8 mouse cellular contexts compared by ENCODE assay signal in the genomic region with DNA sequence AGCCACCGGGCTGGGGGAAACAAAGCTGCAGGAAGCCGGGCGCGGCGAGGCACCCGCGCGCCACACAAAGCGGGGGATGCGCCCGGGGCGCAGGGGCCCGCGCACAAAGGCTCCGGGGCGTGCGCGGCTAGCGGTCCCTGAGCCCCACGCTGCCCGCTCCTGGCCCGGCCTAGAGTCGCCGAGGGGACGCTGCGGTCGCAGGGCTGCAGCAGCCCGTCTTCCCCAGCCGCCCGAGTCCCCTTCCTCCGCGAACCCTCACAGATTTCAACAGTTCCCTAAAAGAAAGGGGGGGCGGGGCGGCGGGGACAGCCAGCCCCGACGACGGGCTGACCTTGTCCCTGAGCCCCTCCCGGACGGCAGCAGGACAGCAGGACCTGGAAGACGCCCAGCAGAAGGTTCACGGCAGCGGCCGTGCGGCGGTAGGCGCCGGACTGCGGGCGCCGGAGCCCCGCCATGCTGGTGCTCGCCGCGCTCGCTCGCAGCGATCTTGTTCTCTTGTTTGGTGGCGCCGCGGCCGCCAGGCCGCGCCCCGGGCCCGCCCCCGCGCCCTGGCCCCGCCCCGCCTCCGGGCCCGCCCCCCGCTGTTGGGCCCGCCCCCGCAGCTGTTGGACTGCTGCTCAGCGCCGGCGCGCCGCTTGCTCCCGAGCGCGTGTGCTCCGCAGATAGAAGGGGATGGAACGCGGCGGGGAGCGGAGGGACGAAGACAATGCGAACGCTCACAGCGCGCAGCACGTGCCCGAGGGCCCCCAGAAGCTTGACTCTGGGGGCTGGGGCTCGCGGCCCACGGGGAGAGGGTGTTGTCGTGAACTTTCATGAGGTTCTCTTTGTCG. TPM values are rescaled to one million over a fixed set of nuclear protein-coding genes. Genes with fewer than 3 reads are reported as not detected.
DNase-seq lines count a peak whose midpoint lies in the region; ATAC-seq and TF ChIP-seq lines count a peak whose summit lies in the region.

A gene (minus strand): TSS at position 530 of the 830 bp plus-strand sequence.

- TF ChIP-seq POLR2A in brain, embryonic 14.5 days (IDR thresholded peaks at IDR 0.05; ENCODE audit: borderline replicate concordance, extremely low read depth, insufficient read depth, insufficient read length, poor library complexity, severe bottlenecking), result peak; percentile 100

- no peaks in the 10 kb centered on the region for H3K27me3 ChIP-seq in heart, embryonic 13.5 days (replicated peaks)
- H3K27me3 ChIP-seq in liver, embryonic 13.5 days, result no peaks in the 10 kb centered on the region
- H3K27me3 ChIP-seq in stomach, embryonic 15.5 days (replicated peaks), result no peaks in the 10 kb centered on the region

- no peak for TF ChIP-seq CTCF in brain, embryonic 14.5 days (IDR thresholded peaks at IDR 0.05; ENCODE audit: borderline replicate concordance, extremely low read depth, insufficient read depth, insufficient read length)

- under 1% methylated on average over 95 of the region's 100 CpGs for WGBS in heart, embryonic 13.5 days
- WGBS in liver, embryonic 13.5 days (ENCODE audit: insufficient replicate concordance), result under 1% methylated on average over 86 of the region's 100 CpGs
- WGBS in stomach, embryonic 15.5 days, result under 1% methylated on average over 78 of the region's 100 CpGs

- 0 out of 2 replicates have a peak, but pooled peaks cover 1% of the 10 kb centered on the region for H3K36me3 ChIP-seq in heart, embryonic 13.5 days
- peaks cover 5% of the 10 kb centered on the region; the same call in 1 of the 2 replicates for H3K36me3 ChIP-seq in liver, embryonic 13.5 days
- H3K36me3 ChIP-seq in stomach, embryonic 15.5 days, result no peaks in the 10 kb centered on the region

- H3K9me3 ChIP-seq in heart, embryonic 13.5 days, result no peaks in the 10 kb centered on the region
- H3K9me3 ChIP-seq in liver, embryonic 13.5 days (replicated peaks), result no peaks in the 10 kb centered on the region
- no peaks in the 10 kb centered on the region for H3K9me3 ChIP-seq in stomach, embryonic 15.5 days

- ATAC-seq in erythroid progenitor cell, adult 5-6 weeks (replicated peaks; ENCODE audit: low FRiP score, poor library complexity, severe bottlenecking), result peak; percentile 77
- peak; percentile 89 for ATAC-seq in heart, embryonic 13.5 days (ENCODE audit: extremely low read depth, insufficient number of reproducible peaks, low FRiP score, low TSS enrichment)
- ATAC-seq in liver, embryonic 13.5 days (ENCODE audit: low read depth), result peak; percentile 82
- ATAC-seq in stomach, embryonic 15.5 days (ENCODE audit: insufficient read depth, low FRiP score, low read depth), result peak; percentile 92

- H3K9ac ChIP-seq in heart, embryonic 13.5 days, result peak within 1 kb of the TSS; percentile 93
- H3K9ac ChIP-seq in liver, embryonic 13.5 days, result peak within 1 kb of the TSS; percentile 97
- H3K9ac ChIP-seq in stomach, embryonic 15.5 days, result peak within 1 kb of the TSS; percentile 94

- peak within 1 kb of the TSS; percentile 98 for H3K4me2 ChIP-seq in heart, embryonic 13.5 days
- peak within 1 kb of the TSS; percentile 97 for H3K4me2 ChIP-seq in liver, embryonic 13.5 days
- peak within 1 kb of the TSS; percentile 99 for H3K4me2 ChIP-seq in stomach, embryonic 15.5 days

- H3K4me3 ChIP-seq in heart, embryonic 13.5 days, result peak within 1 kb of the TSS; percentile 75
- peak within 1 kb of the TSS; percentile 91 for H3K4me3 ChIP-seq in liver, embryonic 13.5 days (replicated peaks)
- peak within 1 kb of the TSS; percentile 95 for H3K4me3 ChIP-seq in stomach, embryonic 15.5 days (replicated peaks)

- H3K27ac ChIP-seq in heart, embryonic 13.5 days (replicated peaks), result peak within 1 kb of the TSS; percentile 88
- peak within 1 kb of the TSS; percentile 97 for H3K27ac ChIP-seq in liver, embryonic 13.5 days
- H3K27ac ChIP-seq in stomach, embryonic 15.5 days, result peak within 1 kb of the TSS; percentile 95

- peak; percentile 57 for DNase-seq in CD8-positive naive resting alpha-beta T cell, adult 2 months (ENCODE audit: low read depth in 2 of 2, low spot score in 2 of 2)
- peak; percentile 96 for DNase-seq in brain, embryonic 14.5 days (ENCODE audit: low read depth)
- peak; percentile 93 for DNase-seq in kidney, postnatal 10 days
- DNase-seq in liver, embryonic 13.5 days, result peak; percentile 75
- peak; percentile 90 for DNase-seq in neural tube, embryonic 10.5 days (ENCODE audit: extremely low spot score, low spot score)

- H3K4me1 ChIP-seq in heart, embryonic 13.5 days, result peaks cover 21% of the 10 kb centered on the region
- H3K4me1 ChIP-seq in liver, embryonic 13.5 days (replicated peaks), result peaks cover 67% of the 10 kb centered on the region
- peaks cover 14% of the 10 kb centered on the region; the same call in 1 of the 2 replicates for H3K4me1 ChIP-seq in stomach, embryonic 15.5 days

RNA-seq across cellular contexts. Expression of the gene that starts here (rescaled TPM):
- 103 and 129 TPM in 2 replicates for polyA plus RNA-seq in brain, embryonic 14.5 days (2012; rRNA removed)
- 110 and 116 TPM in 2 replicates for total RNA-seq in erythroid progenitor cell, adult 5-6 weeks (2015; ENCODE audit: low replicate concordance)
- total RNA-seq in erythroid progenitor cell, adult 5-6 weeks (2017; ENCODE audit: low replicate concordance), result 86.8 and 99.9 TPM in 2 replicates
- 23.8 and 24.0 TPM in 2 replicates for polyA plus RNA-seq in heart, embryonic 13.5 days (2015; fragmentation: Nextera tagmentation; extraction: Ambion mirVana)
- polyA plus RNA-seq in liver, embryonic 13.5 days (2015; fragmentation: Nextera tagmentation; extraction: Ambion mirVana), result 23.0 and 23.7 TPM in 2 replicates
- 40.2 and 44.9 TPM in 2 replicates for polyA plus RNA-seq in stomach, embryonic 15.5 days (2015; fragmentation: Nextera tagmentation; extraction: Ambion mirVana)

Comparison
In these comparisons a context has a peak if more than half of its experiments do, and no peak if none do; other contexts are left out.
1. Peak in every context shown above with its lines: DNase-seq, ATAC-seq, H3K4me3 ChIP-seq and H3K27ac ChIP-seq.